Mouse (Mus musculus) spleen, postnatal 4 days (tissue): ENCODE measurements around the gene Galnt17.

ENCODE experiments used
- DNase-seq, 2 experiments: peaks; one replicate each; pipeline ENCODE4 v3.0.0; 2022; ENCODE audit warnings: low spot score in 2 of 2

Gene Galnt17

GRCm38 (mm10) chr5:131134809-131135208 is 173.5 kb downstream of the Galnt17 start:
- no peak for DNase-seq

GRCm38 (mm10) chr5:131120296-131120840 is 187.9 kb downstream of the Galnt17 start:
- DNase-seq: no peak

GRCm38 (mm10) chr5:131119896-131120295 is 188.4 kb downstream of the Galnt17 start:
- no peak for DNase-seq

GRCm38 (mm10) chr5:131117391-131118040 is 190.8 kb downstream of the Galnt17 start:
- DNase-seq: no peak

GRCm38 (mm10) chr5:131113850-131114470 is 194.3 kb downstream of the Galnt17 start:
- DNase-seq: no peak

GRCm38 (mm10) chr5:131107188-131107587 is 201.1 kb downstream of the Galnt17 start:
- no peak for DNase-seq

- DNase-seq: no peak
These were observed 211.5 kb downstream of the Galnt17 start for GRCm38 (mm10) chr5:131096824-131097223.

GRCm38 (mm10) chr5:131095635-131096034 is 212.7 kb downstream of the Galnt17 start:
- no peak for DNase-seq

GRCm38 (mm10) chr5:131094771-131095170 is 213.5 kb downstream of the Galnt17 start:
- DNase-seq: no peak

GRCm38 (mm10) chr5:131094138-131094537 is 214.2 kb downstream of the Galnt17 start:
- DNase-seq: no peak

- DNase-seq: no peak
These were observed 218.4 kb downstream of the Galnt17 start for GRCm38 (mm10) chr5:131089876-131090275.

- no peak for DNase-seq
These were observed 219.4 kb downstream of the Galnt17 start for GRCm38 (mm10) chr5:131088866-131089265.

- DNase-seq: no peak
These were observed 225.1 kb downstream of the Galnt17 start for GRCm38 (mm10) chr5:131083072-131083657.

GRCm38 (mm10) chr5:131077682-131078081 is 230.6 kb downstream of the Galnt17 start:
- no peak for DNase-seq

- no peak for DNase-seq
These were observed 232.5 kb downstream of the Galnt17 start for GRCm38 (mm10) chr5:131075795-131076194.

GRCm38 (mm10) chr5:131074295-131074694 is 234.0 kb downstream of the Galnt17 start:
- DNase-seq: no peak

- no peak for DNase-seq
These were observed 243.1 kb downstream of the Galnt17 start for GRCm38 (mm10) chr5:131065174-131065573.

- no peak for DNase-seq
These were observed 259.8 kb downstream of the Galnt17 start for GRCm38 (mm10) chr5:131048505-131048904.

- DNase-seq: no peak
These were observed 265.2 kb downstream of the Galnt17 start for GRCm38 (mm10) chr5:131043130-131043529.

GRCm38 (mm10) chr5:131040441-131040840 is 267.9 kb downstream of the Galnt17 start:
- DNase-seq: no peak

- DNase-seq: no peak
These were observed 268.5 kb downstream of the Galnt17 start for GRCm38 (mm10) chr5:131039611-131040313.

- DNase-seq: no peak
These were observed 283.8 kb downstream of the Galnt17 start for GRCm38 (mm10) chr5:131024506-131024905.
